Mouse (Mus musculus) small intestine, adult 2 months (tissue): Measurements from ENCODE around the gene Slc24a1. TPM values are rescaled to one million over a fixed set of nuclear protein-coding genes. Genes with fewer than 3 reads are reported as not detected.

Experiments used
- H3K27ac ChIP-seq: fragments of 200-500 bp; 2 replicates; pipeline ENCODE4 v1.5.1; 2012; ENCODE audit warnings: low read depth, low read length, control low read depth, inconsistent platforms; ENCODE audit not compliant: insufficient read depth
- H3K27me3 ChIP-seq: fragments of 200-500 bp; 2 replicates; pipeline ENCODE4 v1.6.1; 2012; ENCODE audit warnings: mild to moderate bottlenecking, moderate library complexity, low read length, inconsistent platforms; ENCODE audit not compliant: control insufficient read depth, insufficient read depth
- H3K36me3 ChIP-seq: fragments of 200-500 bp; 2 replicates; pipeline ENCODE4 v1.6.1; 2012; ENCODE audit warnings: mild to moderate bottlenecking, low read length, control low read depth, inconsistent platforms; ENCODE audit not compliant: control insufficient read depth, insufficient read depth
- H3K4me1 ChIP-seq: fragments of 200-500 bp; 2 replicates; pipeline ENCODE4 v1.6.1; 2012; ENCODE audit warnings: low read length, inconsistent platforms, mixed read lengths; ENCODE audit not compliant: control insufficient read depth, insufficient read depth, insufficient read length
- H3K4me3 ChIP-seq: fragments of 200-500 bp; 2 replicates; pipeline ENCODE4 v1.5.1; 2012; ENCODE audit warnings: low read depth, mild to moderate bottlenecking, control low read depth, inconsistent platforms, low read length, moderate library complexity
- CTCF ChIP-seq: fragments of 200-500 bp; IDR thresholded peaks from 2 replicates; pipeline ENCODE4 v1.5.1; 2012; ENCODE audit warnings: low read depth, mild to moderate bottlenecking, control low read depth, inconsistent platforms, low read length, moderate library complexity, mixed read lengths; ENCODE audit not compliant: insufficient replicate concordance, insufficient read length; ENCODE audit errors: extremely low read depth
- POLR2A ChIP-seq: fragments of 200-500 bp; IDR thresholded peaks from 2 replicates; pipeline ENCODE4 v1.6.1; 2012; ENCODE audit warnings: low read depth, mild to moderate bottlenecking, control low read depth, inconsistent platforms, low read length, moderate library complexity
- WGBS: fragments of 180-500 bp; shearing (Covaris S2); methylation state at CpG from one replicate; pipeline ENCODE4 v1.1.7; 2018; 5-methylcytosine and 5-hydroxymethylcytosine counted together
- polyA plus RNA-seq: library from polyadenylated mRNA; depleted of rRNA; stranded (reverse); fragments of >200 nt; gene quantifications from 2 replicates; pipeline ENCODE4 v1.2.3, GENCODE M21; 2012

The Slc24a1 gene
- polyA plus RNA-seq, 1 experiment: not detected

DNA sequence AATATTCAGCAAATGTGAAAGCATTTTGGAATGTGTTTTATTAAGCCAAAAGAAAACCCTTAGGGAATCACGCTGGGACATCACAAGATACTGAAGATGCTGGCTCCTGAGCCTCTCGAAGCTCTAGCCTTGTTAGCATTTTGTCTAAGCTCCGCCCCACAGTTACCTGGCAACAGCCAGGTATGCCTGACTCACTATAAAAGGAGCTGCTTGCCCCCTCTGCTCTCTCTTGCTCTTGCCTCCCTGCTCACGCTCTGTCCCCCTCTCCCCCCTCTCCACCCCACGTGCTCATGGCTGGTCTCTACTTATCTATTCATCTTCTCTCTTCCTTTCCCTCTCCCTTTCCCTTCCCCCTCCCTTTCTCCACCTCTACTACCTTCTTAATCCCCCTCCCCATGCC is 648 bp upstream of the Slc24a1 start:
- Histone ChIP-seq H3K4me3 (no peak overlapping the region), H3K36me3 (no peaks in the 10 kb centered on the region), H3K4me1 (no peaks in the 10 kb centered on the region), H3K27ac (no peak overlapping the region), H3K27me3 (peaks cover 29% of the 10 kb centered on the region)
- 16% methylated on average over 5 of the region's 5 CpGs for WGBS
- no peak for TF ChIP-seq POLR2A
- TF ChIP-seq CTCF: no peak

DNA sequence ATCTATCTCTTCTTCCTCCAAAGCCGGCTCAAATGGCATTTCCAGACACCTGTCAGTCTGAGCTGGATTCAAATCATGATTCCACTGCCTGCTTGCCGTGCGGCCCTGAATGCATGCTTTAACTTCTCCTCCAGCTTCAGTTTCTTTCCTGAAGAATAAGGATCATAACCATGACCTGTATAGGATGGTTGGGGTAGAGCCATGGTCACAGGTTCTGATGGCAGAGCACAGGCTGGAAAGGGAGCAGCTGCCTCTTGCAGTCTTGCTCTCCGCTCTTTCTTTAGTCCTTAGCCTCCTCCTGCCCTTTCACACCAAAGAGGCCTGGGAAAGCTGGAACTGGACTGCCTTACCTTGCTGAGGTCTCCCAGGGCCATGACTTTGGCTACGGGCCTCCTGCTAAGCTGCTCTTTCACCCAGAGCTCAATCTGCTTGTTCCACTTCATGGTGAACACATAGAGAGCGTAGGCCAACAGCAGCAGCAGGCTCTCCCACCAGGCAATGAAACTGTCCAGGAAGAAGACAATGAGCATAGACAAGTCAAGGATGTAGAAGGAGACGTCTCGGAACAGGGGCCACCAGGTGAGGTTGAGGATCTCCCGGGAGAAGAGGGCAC is 3.8 kb downstream of the Slc24a1 start:
- 76% methylated on average over 9 of the region's 9 CpGs for WGBS
- peaks cover 14% of the 10 kb centered on the region; the same call in 1 of the 2 replicates for H3K27me3 ChIP-seq

GRCm38 (mm10) chr9:64943997-64944396 is 7.4 kb downstream of the Slc24a1 start:
- no peaks in the 10 kb centered on the region for H3K36me3 ChIP-seq
- WGBS: 23% methylated on average over 11 of the region's 11 CpGs
- no peaks in the 10 kb centered on the region for H3K4me1 ChIP-seq
- no peak for TF ChIP-seq CTCF
- no peak for TF ChIP-seq POLR2A
- no peak overlapping the region for H3K4me3 ChIP-seq
- H3K27ac ChIP-seq: no peak overlapping the region
- H3K27me3 ChIP-seq: no peaks in the 10 kb centered on the region

More for the DNA sequence above, 3.8 kb downstream of the Slc24a1 start:
- H3K36me3 ChIP-seq: no peaks in the 10 kb centered on the region
- no peak overlapping the region for H3K27ac ChIP-seq
- no peak overlapping the region for H3K4me3 ChIP-seq
- TF ChIP-seq CTCF (no peak), POLR2A (no peak)
- H3K4me1 ChIP-seq: no peaks in the 10 kb centered on the region

GRCm38 (mm10) chr9:64941650-64942049 is 9.8 kb downstream of the Slc24a1 start:
- H3K27ac ChIP-seq: no peak overlapping the region
- no peaks in the 10 kb centered on the region for H3K4me1 ChIP-seq
- no peak overlapping the region for H3K4me3 ChIP-seq
- no peaks in the 10 kb centered on the region for H3K27me3 ChIP-seq
- 85% methylated on average over 4 of the region's 4 CpGs for WGBS
- H3K36me3 ChIP-seq: no peaks in the 10 kb centered on the region
- TF ChIP-seq CTCF (no peak), POLR2A (no peak)

- no peak for TF ChIP-seq CTCF
- TF ChIP-seq POLR2A: no peak
- H3K4me1 ChIP-seq: no peaks in the 10 kb centered on the region
- no peaks in the 10 kb centered on the region for H3K27me3 ChIP-seq
- no peaks in the 10 kb centered on the region for H3K36me3 ChIP-seq
- WGBS: 66% methylated on average over 11 of the region's 11 CpGs
- no peak overlapping the region for H3K4me3 ChIP-seq
- H3K27ac ChIP-seq: no peak overlapping the region
These were observed 10.6 kb downstream of the Slc24a1 start for GRCm38 (mm10) chr9:64940731-64941346.

- no peaks in the 10 kb centered on the region for H3K4me1 ChIP-seq
- no peak overlapping the region for H3K4me3 ChIP-seq
- 72% methylated on average over 2 of the region's 2 CpGs for WGBS
- H3K27me3 ChIP-seq: no peaks in the 10 kb centered on the region
- no peak for TF ChIP-seq POLR2A
- no peak for TF ChIP-seq CTCF
- no peaks in the 10 kb centered on the region for H3K36me3 ChIP-seq
- H3K27ac ChIP-seq: no peak overlapping the region
These were observed 11.6 kb downstream of the Slc24a1 start for GRCm38 (mm10) chr9:64939790-64940189.

DNA sequence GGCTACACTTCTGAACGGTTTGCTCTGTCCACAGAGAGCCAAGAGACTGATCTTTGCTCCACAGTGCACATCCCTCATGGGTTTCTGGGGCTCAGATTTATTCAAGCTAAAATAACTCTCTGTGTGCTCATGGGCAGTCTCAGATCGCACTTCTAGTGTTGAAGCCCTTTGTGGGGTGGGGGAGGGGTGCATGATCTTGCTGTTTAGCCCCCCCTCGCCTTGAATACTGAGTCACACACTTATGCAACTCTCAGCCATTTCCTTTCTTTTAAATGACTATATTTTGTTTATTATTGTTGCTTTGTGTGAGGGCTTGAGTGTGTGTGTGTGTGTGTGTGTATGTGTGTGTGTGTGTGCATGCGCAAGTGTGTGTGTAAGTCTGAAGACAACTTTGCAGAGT is 12.1 kb downstream of the Slc24a1 start:
- H3K27ac ChIP-seq: no peak overlapping the region
- H3K36me3 ChIP-seq: no peaks in the 10 kb centered on the region
- 39% methylated on average over 4 of the region's 4 CpGs for WGBS
- H3K27me3 ChIP-seq: no peaks in the 10 kb centered on the region
- no peak overlapping the region for H3K4me3 ChIP-seq
- no peak for TF ChIP-seq CTCF
- no peak for TF ChIP-seq POLR2A
- H3K4me1 ChIP-seq: peaks cover 3% of the 10 kb centered on the region; the same call in 1 of the 2 replicates
